Comparison of ENCODE assay signal across 8 mouse cellular contexts in genomic region chr13:59768531-59768930, GRCm38 (mm10). TPM values are rescaled to one million over a fixed set of nuclear protein-coding genes. Genes with fewer than 3 reads are reported as not detected.
DNase-seq lines count a peak whose midpoint lies in the region; ATAC-seq and TF ChIP-seq lines count a peak whose summit lies in the region.

No protein-coding gene starts in this region.

- 22% methylated on average over 13 of the region's 13 CpGs for WGBS in lung, adult 2 months
- WGBS in embryonic facial prominence, embryonic 12.5 days = 53% methylated on average over 13 of the region's 13 CpGs
- 46% methylated on average over 13 of the region's 13 CpGs for WGBS in midbrain, embryonic 11.5 days
- 57% methylated on average over 13 of the region's 13 CpGs for WGBS in thymus, adult 2 months

- no peaks in the 10 kb centered on the region for H3K27me3 ChIP-seq in embryonic facial prominence, embryonic 12.5 days
- no peaks in the 10 kb centered on the region for H3K27me3 ChIP-seq in midbrain, embryonic 11.5 days (ENCODE audit: control insufficient read depth, insufficient read depth, low read length)
- H3K27me3 ChIP-seq in thymus, adult 2 months (ENCODE audit: control insufficient read depth, insufficient read depth, low read length) = no peaks in the 10 kb centered on the region

- peak overlapping the region; percentile 75 for H3K4me2 ChIP-seq in embryonic facial prominence, embryonic 12.5 days (replicated peaks)
- H3K4me2 ChIP-seq in midbrain, embryonic 11.5 days = peak overlapping the region; percentile 70

- peak overlapping the region; percentile 3 for H3K4me3 ChIP-seq in lung, adult 2 months (replicated peaks; ENCODE audit: extremely low read depth, low read depth, low read length)
- H3K4me3 ChIP-seq in embryonic facial prominence, embryonic 12.5 days = peak overlapping the region; percentile 85
- H3K4me3 ChIP-seq in midbrain, embryonic 11.5 days (ENCODE audit: low read depth, low read length) = peak overlapping the region; percentile 86
- no peak overlapping the region for H3K4me3 ChIP-seq in thymus, adult 2 months (ENCODE audit: control insufficient read depth, insufficient read depth, low read length)

- peak; percentile 19 for DNase-seq in lung, adult 2 months
- no peak for DNase-seq in lung, postnatal 25 days (ENCODE audit: low spot score)
- peak; percentile 9 to 16 for DNase-seq in kidney, adult 8-10 months
- DNase-seq in midbrain, embryonic 11.5 days (ENCODE audit: low spot score, missing footprints) = peak; percentile 44
- no peak for DNase-seq in retina, embryonic 14.5 days (ENCODE audit: low spot score)
- DNase-seq in thymus, postnatal 14 days = no peak
- no peak for DNase-seq in thymus, adult 2 months

- H3K36me3 ChIP-seq in embryonic facial prominence, embryonic 12.5 days = peaks cover 13% of the 10 kb centered on the region; the same call in 1 of the 2 replicates
- H3K36me3 ChIP-seq in midbrain, embryonic 11.5 days (ENCODE audit: control insufficient read depth, insufficient read depth, low read length) = no peaks in the 10 kb centered on the region; the same call in 1 of the 2 replicates
- peaks cover 3% of the 10 kb centered on the region; the same call in 1 of the 2 replicates for H3K36me3 ChIP-seq in thymus, adult 2 months (ENCODE audit: control insufficient read depth, insufficient read depth, low read length)

- TF ChIP-seq POLR2A in lung, adult 2 months (IDR thresholded peaks at IDR 0.05; ENCODE audit: borderline replicate concordance, extremely low read depth, low read depth, low read length) = no peak
- no peak for TF ChIP-seq POLR2A in thymus, adult 2 months (IDR thresholded peaks at IDR 0.05; ENCODE audit: control insufficient read depth, extremely low read depth, insufficient read depth, low read length, poor library complexity)

- no peak for ATAC-seq in embryonic facial prominence, embryonic 12.5 days (ENCODE audit: insufficient number of reproducible peaks, insufficient read depth, low FRiP score, low TSS enrichment)
- ATAC-seq in midbrain, embryonic 11.5 days (ENCODE audit: low FRiP score) = no peak

- TF ChIP-seq CTCF in lung, adult 2 months (IDR thresholded peaks at IDR 0.05; ENCODE audit: insufficient read depth, low read length) = no peak
- no peak for TF ChIP-seq CTCF in thymus, adult 2 months (IDR thresholded peaks at IDR 0.05; ENCODE audit: borderline replicate concordance, control insufficient read depth, extremely low read depth, insufficient read depth, low read length, poor library complexity)

- peaks cover 20% of the 10 kb centered on the region for H3K4me1 ChIP-seq in lung, adult 2 months (ENCODE audit: control insufficient read depth, insufficient read depth, low read length)
- peaks cover 31% of the 10 kb centered on the region for H3K4me1 ChIP-seq in embryonic facial prominence, embryonic 12.5 days
- peaks cover 30% of the 10 kb centered on the region for H3K4me1 ChIP-seq in midbrain, embryonic 11.5 days (ENCODE audit: control insufficient read depth, insufficient read depth, low read length)
- peaks cover 12% of the 10 kb centered on the region for H3K4me1 ChIP-seq in thymus, adult 2 months (replicated peaks; ENCODE audit: control insufficient read depth, insufficient read depth, low read length)

- no peaks in the 10 kb centered on the region for H3K9me3 ChIP-seq in embryonic facial prominence, embryonic 12.5 days
- no peaks in the 10 kb centered on the region for H3K9me3 ChIP-seq in midbrain, embryonic 11.5 days (ENCODE audit: control insufficient read depth, low read length)

- peak overlapping the region; percentile 80 for H3K9ac ChIP-seq in embryonic facial prominence, embryonic 12.5 days
- peak overlapping the region; percentile 85 for H3K9ac ChIP-seq in midbrain, embryonic 11.5 days (ENCODE audit: low read length)

- no peak overlapping the region for H3K27ac ChIP-seq in embryonic facial prominence, embryonic 12.5 days
- H3K27ac ChIP-seq in midbrain, embryonic 11.5 days (ENCODE audit: low read depth, low read length) = no peak overlapping the region
- no peak overlapping the region for H3K27ac ChIP-seq in thymus, adult 2 months (ENCODE audit: control insufficient read depth, insufficient read depth, low read length)

RNA-seq across cellular contexts. Expression of gene Isca1, which starts 1.1 kb away (rescaled TPM):
- polyA plus RNA-seq in lung, adult 2 months (2012; rRNA removed) = 59.0 and 82.1 TPM in 2 replicates
- polyA plus RNA-seq in embryonic facial prominence, embryonic 12.5 days (2016; fragmentation: Nextera tagmentation; extraction: Ambion mirVana) = 113 and 115 TPM in 2 replicates
- polyA plus RNA-seq in midbrain, embryonic 11.5 days (2014; fragmentation: Nextera tagmentation; extraction: Ambion mirVana) = 131 and 146 TPM in 2 replicates
- polyA plus RNA-seq in thymus, adult 2 months (2012; rRNA removed) = 56.7 and 80.3 TPM in 2 replicates

RNA-seq across cellular contexts. Expression of gene Gm49354, which starts 13.5 kb away (rescaled TPM):
- not detected in 2 replicates for polyA plus RNA-seq in lung, adult 2 months (2012; rRNA removed)
- not detected in 2 replicates for polyA plus RNA-seq in embryonic facial prominence, embryonic 12.5 days (2016; fragmentation: Nextera tagmentation; extraction: Ambion mirVana)
- polyA plus RNA-seq in midbrain, embryonic 11.5 days (2014; fragmentation: Nextera tagmentation; extraction: Ambion mirVana) = not detected in 2 replicates
- polyA plus RNA-seq in thymus, adult 2 months (2012; rRNA removed) = not detected in 2 replicates

RNA-seq across cellular contexts. Expression of gene 1700014D04Rik, which starts 22.0 kb away (rescaled TPM):
- polyA plus RNA-seq in lung, adult 2 months (2012; rRNA removed) = 0.04 TPM in 1 of 2 replicates, not detected in the other
- polyA plus RNA-seq in embryonic facial prominence, embryonic 12.5 days (2016; fragmentation: Nextera tagmentation; extraction: Ambion mirVana) = 0.32 TPM in 1 of 2 replicates, not detected in the other
- polyA plus RNA-seq in midbrain, embryonic 11.5 days (2014; fragmentation: Nextera tagmentation; extraction: Ambion mirVana) = 0.19 and 0.34 TPM in 2 replicates
- polyA plus RNA-seq in thymus, adult 2 months (2012; rRNA removed) = 0.05 and 0.07 TPM in 2 replicates

RNA-seq across cellular contexts. Expression of gene Spata31d1d, which starts 37.0 kb away (rescaled TPM):
- polyA plus RNA-seq in lung, adult 2 months (2012; rRNA removed) = not detected in 2 replicates
- not detected in 2 replicates for polyA plus RNA-seq in embryonic facial prominence, embryonic 12.5 days (2016; fragmentation: Nextera tagmentation; extraction: Ambion mirVana)
- polyA plus RNA-seq in midbrain, embryonic 11.5 days (2014; fragmentation: Nextera tagmentation; extraction: Ambion mirVana) = not detected in 2 replicates
- polyA plus RNA-seq in thymus, adult 2 months (2012; rRNA removed) = 0.05 TPM in 1 of 2 replicates, not detected in the other

RNA-seq across cellular contexts. Expression of gene Tut7, which starts 54.4 kb away (rescaled TPM):
- 20.1 and 24.5 TPM in 2 replicates for polyA plus RNA-seq in lung, adult 2 months (2012; rRNA removed)
- polyA plus RNA-seq in embryonic facial prominence, embryonic 12.5 days (2016; fragmentation: Nextera tagmentation; extraction: Ambion mirVana) = 47.8 and 57.0 TPM in 2 replicates
- 47.2 and 48.7 TPM in 2 replicates for polyA plus RNA-seq in midbrain, embryonic 11.5 days (2014; fragmentation: Nextera tagmentation; extraction: Ambion mirVana)
- 43.6 and 47.4 TPM in 2 replicates for polyA plus RNA-seq in thymus, adult 2 months (2012; rRNA removed)

Comparison
In these comparisons a context has a peak if more than half of its experiments do, and no peak if none do; other contexts are left out.
1. DNase-seq: peak in lung, adult 2 months (single experiment), kidney, adult 8-10 months (2 of 2) and midbrain, embryonic 11.5 days (single experiment); none in lung, postnatal 25 days (single experiment), retina, embryonic 14.5 days (single experiment), thymus, postnatal 14 days (single experiment) and thymus, adult 2 months (single experiment).